In the genomic region with DNA sequence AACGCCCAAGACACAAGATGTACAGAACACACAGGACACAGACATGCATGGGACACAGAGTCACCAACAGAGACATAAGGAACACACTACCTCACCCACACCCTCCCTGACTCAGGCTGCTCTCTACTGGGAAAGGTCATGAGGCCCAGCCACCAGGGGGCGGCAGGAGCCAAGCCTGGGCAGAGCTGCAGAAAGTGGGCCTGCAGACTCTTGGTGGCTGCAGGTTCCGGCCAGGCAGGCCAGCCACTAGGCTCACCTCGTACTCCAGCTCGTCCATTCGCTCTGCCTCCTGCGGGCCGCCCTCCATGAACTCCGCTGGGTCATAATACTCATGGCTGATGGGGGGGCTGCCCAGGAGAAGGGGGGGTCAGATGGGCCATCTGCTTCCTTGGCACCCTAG, we compare ENCODE assay signal across 9 mouse cellular contexts. TPM values are rescaled to one million over a fixed set of nuclear protein-coding genes. Genes with fewer than 3 reads are reported as not detected.
A peak's percentile ranks its signal among the peaks of the same experiment; 100 is the strongest.
DNase-seq lines count a peak whose midpoint lies in the region; ATAC-seq lines count a peak whose summit lies in the region.
"Had no signal": no experiment of that assay in that cellular context is flagged by ENCODE, and none has a peak within 500 bp of the region (broad histone marks: within the 10 kb centered on the region; RNA-seq: fewer than 3 reads in every experiment).

No protein-coding gene starts in this region.

- H3K4me2 ChIP-seq in liver, embryonic 12.5 days = no peak overlapping the region
- H3K4me2 ChIP-seq in stomach, embryonic 15.5 days = no peak overlapping the region
- H3K4me2 ChIP-seq: embryonic facial prominence, embryonic 13.5 days had no signal

- peak; percentile 94 for ATAC-seq in granulocyte monocyte progenitor cell, adult 5-6 weeks (replicated peaks; ENCODE audit: poor library complexity, severe bottlenecking)
- peak; percentile 78 for ATAC-seq in liver, embryonic 12.5 days
- peak; percentile 78 for ATAC-seq in stomach, embryonic 15.5 days (ENCODE audit: insufficient read depth, low FRiP score, low read depth)

- peak; percentile 63 for DNase-seq in A20 (ENCODE audit: low read depth, low spot score)
- DNase-seq in adrenal gland, adult (ENCODE audit: inconsistent age in 2 of 2, low spot score in 1 of 2) = peak; percentile 71 to 86
- DNase-seq in embryo, embryonic 10.5 days (ENCODE audit: low spot score) = peak; percentile 65
- DNase-seq in kidney, adult 11 months = peak; percentile 63
- peak; percentile 78 for DNase-seq in naive thymus-derived CD4-positive, alpha-beta T cell, adult 2 months (ENCODE audit: low read depth)

- H3K27me3 ChIP-seq in liver, embryonic 12.5 days (replicated peaks) = peaks cover 37% of the 10 kb centered on the region
- no peaks in the 10 kb centered on the region for H3K27me3 ChIP-seq in stomach, embryonic 15.5 days (replicated peaks)

- no peak overlapping the region for H3K4me3 ChIP-seq in liver, embryonic 12.5 days
- no peak overlapping the region for H3K4me3 ChIP-seq in stomach, embryonic 15.5 days (replicated peaks)
- H3K4me3 ChIP-seq: embryonic facial prominence, embryonic 13.5 days had no signal

- H3K9me3 ChIP-seq in liver, embryonic 12.5 days (replicated peaks) = no peaks in the 10 kb centered on the region
- no peaks in the 10 kb centered on the region for H3K9me3 ChIP-seq in stomach, embryonic 15.5 days
- H3K9me3 ChIP-seq: embryonic facial prominence, embryonic 13.5 days had no signal

- no peak overlapping the region for H3K9ac ChIP-seq in liver, embryonic 12.5 days
- no peak overlapping the region for H3K9ac ChIP-seq in stomach, embryonic 15.5 days
- H3K9ac ChIP-seq: embryonic facial prominence, embryonic 13.5 days had no signal

- H3K4me1 ChIP-seq in liver, embryonic 12.5 days = no peaks in the 10 kb centered on the region
- no peaks in the 10 kb centered on the region for H3K4me1 ChIP-seq in stomach, embryonic 15.5 days
- H3K4me1 ChIP-seq: embryonic facial prominence, embryonic 13.5 days had no signal

- H3K27ac ChIP-seq in liver, embryonic 12.5 days = no peak overlapping the region
- no peak overlapping the region for H3K27ac ChIP-seq in stomach, embryonic 15.5 days
- H3K27ac ChIP-seq: embryonic facial prominence, embryonic 13.5 days had no signal

- H3K36me3 ChIP-seq in liver, embryonic 12.5 days = no peaks in the 10 kb centered on the region
- H3K36me3 ChIP-seq in stomach, embryonic 15.5 days = no peaks in the 10 kb centered on the region

- 22% methylated on average over 8 of the region's 9 CpGs for WGBS in liver, embryonic 12.5 days (ENCODE audit: insufficient replicate concordance)
- WGBS in stomach, embryonic 15.5 days = 38% methylated on average over 9 of the region's 9 CpGs

RNA-seq across cellular contexts. Expression of a gene that starts 11.7 kb away (rescaled TPM):
- 623 and 635 TPM in 2 replicates for total RNA-seq in granulocyte monocyte progenitor cell, adult 5-6 weeks (2014; fragmentation: Nextera tagmentation)
- 345 and 370 TPM in 2 replicates for total RNA-seq in granulocyte monocyte progenitor cell, adult 5-6 weeks (2017)
- polyA plus RNA-seq in liver, embryonic 12.5 days (2016; fragmentation: Nextera tagmentation; extraction: Ambion mirVana) = 162 and 173 TPM in 2 replicates
- polyA plus RNA-seq in stomach, embryonic 15.5 days (2015; fragmentation: Nextera tagmentation; extraction: Ambion mirVana) = 253 and 266 TPM in 2 replicates

RNA-seq across cellular contexts. Expression of a gene that starts 11.8 kb away (rescaled TPM):
- total RNA-seq in granulocyte monocyte progenitor cell, adult 5-6 weeks (2014; fragmentation: Nextera tagmentation) = 290 and 324 TPM in 2 replicates
- 213 and 240 TPM in 2 replicates for total RNA-seq in granulocyte monocyte progenitor cell, adult 5-6 weeks (2017)
- polyA plus RNA-seq in liver, embryonic 12.5 days (2016; fragmentation: Nextera tagmentation; extraction: Ambion mirVana) = 141 TPM in 2 replicates
- polyA plus RNA-seq in stomach, embryonic 15.5 days (2015; fragmentation: Nextera tagmentation; extraction: Ambion mirVana) = 202 and 211 TPM in 2 replicates

RNA-seq across cellular contexts. Expression of a gene that starts 24.3 kb away (rescaled TPM):
- not detected in 2 replicates for total RNA-seq in granulocyte monocyte progenitor cell, adult 5-6 weeks (2014; fragmentation: Nextera tagmentation)
- total RNA-seq in granulocyte monocyte progenitor cell, adult 5-6 weeks (2017) = not detected in 2 replicates
- polyA plus RNA-seq in liver, embryonic 12.5 days (2016; fragmentation: Nextera tagmentation; extraction: Ambion mirVana) = 0.89 and 1.2 TPM in 2 replicates
- 2.2 and 4.8 TPM in 2 replicates for polyA plus RNA-seq in stomach, embryonic 15.5 days (2015; fragmentation: Nextera tagmentation; extraction: Ambion mirVana)

RNA-seq across cellular contexts. Expression of a gene that starts 26.3 kb away (rescaled TPM):
- 0.58 and 2.6 TPM in 2 replicates for total RNA-seq in granulocyte monocyte progenitor cell, adult 5-6 weeks (2014; fragmentation: Nextera tagmentation)
- 0.90 and 1.4 TPM in 2 replicates for total RNA-seq in granulocyte monocyte progenitor cell, adult 5-6 weeks (2017)
- polyA plus RNA-seq in liver, embryonic 12.5 days (2016; fragmentation: Nextera tagmentation; extraction: Ambion mirVana) = 0.14 and 0.25 TPM in 2 replicates
- polyA plus RNA-seq in stomach, embryonic 15.5 days (2015; fragmentation: Nextera tagmentation; extraction: Ambion mirVana) = 0.83 and 0.84 TPM in 2 replicates

RNA-seq across cellular contexts. Expression of a gene that starts 41.6 kb away (rescaled TPM):
- total RNA-seq in granulocyte monocyte progenitor cell, adult 5-6 weeks (2014; fragmentation: Nextera tagmentation) = not detected in 2 replicates
- total RNA-seq in granulocyte monocyte progenitor cell, adult 5-6 weeks (2017) = 0.13 and 0.57 TPM in 2 replicates
- 0.17 and 0.28 TPM in 2 replicates for polyA plus RNA-seq in liver, embryonic 12.5 days (2016; fragmentation: Nextera tagmentation; extraction: Ambion mirVana)
- 0.67 and 0.68 TPM in 2 replicates for polyA plus RNA-seq in stomach, embryonic 15.5 days (2015; fragmentation: Nextera tagmentation; extraction: Ambion mirVana)
